Mouse (Mus musculus) CD4-positive, CD25-positive, alpha-beta regulatory T cell, adult 4 months (primary cell): ENCODE measurements around the gene Qtrt1. TPM values are rescaled to one million over a fixed set of nuclear protein-coding genes. Genes with fewer than 3 reads are reported as not detected.
A peak's percentile ranks its signal among the peaks of the same experiment; 100 is the strongest.

Experiments
- ATAC-seq: one replicate; pipeline ENCODE4 v1.8.0; 2017
- polyA plus RNA-seq, 2 experiments: library from polyadenylated mRNA; unstranded; fragments of 100-300 nt; shearing (Covaris generic); gene quantifications; one replicate each; pipeline ENCODE4 v1.2.1; 2017

Gene Qtrt1
- polyA plus RNA-seq: 10 to 100 TPM; 32.1 to 46.9 TPM

DNA sequence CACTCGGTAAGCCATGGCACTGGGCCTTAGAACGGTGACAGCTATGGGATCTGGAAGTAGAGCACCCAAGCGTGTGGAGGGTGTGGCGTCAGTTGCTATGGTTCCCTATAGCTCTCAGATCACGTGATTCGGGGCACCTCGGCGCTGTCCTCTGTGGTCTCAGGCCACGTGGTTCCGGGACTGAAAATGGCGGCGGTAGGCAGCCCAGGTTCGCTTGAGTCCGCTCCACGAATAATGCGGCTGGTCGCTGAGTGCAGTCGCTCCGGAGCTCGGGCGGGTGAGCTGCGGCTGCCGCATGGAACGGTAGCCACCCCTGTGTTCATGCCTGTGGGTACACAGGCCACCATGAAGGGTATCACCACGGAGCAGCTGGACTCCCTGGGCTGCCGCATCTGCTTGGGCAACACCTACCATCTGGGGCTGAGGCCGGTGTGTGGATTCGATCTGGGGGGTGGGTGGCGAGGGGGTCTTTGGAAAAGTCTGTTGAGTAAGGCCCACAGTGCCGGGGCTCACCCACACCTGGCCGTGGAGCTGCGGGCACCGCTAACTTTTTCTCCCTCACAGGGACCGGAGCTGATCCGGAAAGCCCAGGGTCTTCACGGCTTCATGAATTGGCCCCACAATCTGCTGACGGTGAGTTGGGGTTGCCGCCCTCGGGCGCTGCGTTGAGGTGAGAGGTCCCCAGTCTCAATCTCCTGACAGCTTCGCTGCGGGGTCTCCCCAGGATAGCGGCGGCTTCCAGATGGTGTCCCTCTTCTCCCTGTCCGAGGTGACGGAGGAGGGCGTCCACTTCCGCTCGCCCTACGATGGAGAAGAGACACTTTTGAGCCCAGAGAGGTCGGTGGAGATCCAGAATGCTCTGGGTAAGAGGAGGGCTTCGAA lies at the start of gene Qtrt1:
Gene Qtrt1, plus strand, starts transcription at position 169 of the 882 bp plus-strand sequence.
- peak; percentile 98 for ATAC-seq

DNA sequence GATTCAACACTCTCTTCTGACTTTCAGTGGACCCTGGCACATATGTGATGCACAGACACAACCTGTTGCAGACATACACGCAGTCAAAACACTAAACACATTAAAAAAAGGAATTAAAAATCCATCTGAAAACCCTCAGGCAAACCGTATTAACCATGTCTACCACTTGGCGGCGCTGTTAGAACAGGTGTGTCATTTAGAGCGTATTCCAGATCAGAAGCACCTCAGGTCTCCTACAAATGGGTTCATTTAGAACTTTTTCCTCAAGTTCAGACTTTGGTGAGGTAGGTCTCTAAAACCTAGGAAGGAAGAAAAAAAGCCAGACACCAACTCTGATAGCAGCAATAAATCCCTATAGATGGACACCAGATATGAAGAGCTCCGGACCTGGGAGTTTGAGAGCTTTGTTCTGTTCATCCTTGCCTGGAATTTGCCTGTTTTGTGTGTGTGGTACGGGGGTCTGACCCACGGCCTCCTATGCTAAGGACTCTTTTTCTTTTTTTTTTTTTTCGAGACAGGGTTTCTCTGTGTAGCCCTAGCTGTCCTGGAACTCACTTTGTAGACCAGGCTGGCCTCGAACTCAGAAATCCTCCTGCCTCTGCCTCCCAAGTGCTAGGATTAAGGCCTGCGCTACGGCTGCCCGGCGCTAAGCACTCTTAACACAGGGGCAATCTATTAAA lies 45.0 kb upstream of the Qtrt1 start:
- ATAC-seq: no peak

DNA sequence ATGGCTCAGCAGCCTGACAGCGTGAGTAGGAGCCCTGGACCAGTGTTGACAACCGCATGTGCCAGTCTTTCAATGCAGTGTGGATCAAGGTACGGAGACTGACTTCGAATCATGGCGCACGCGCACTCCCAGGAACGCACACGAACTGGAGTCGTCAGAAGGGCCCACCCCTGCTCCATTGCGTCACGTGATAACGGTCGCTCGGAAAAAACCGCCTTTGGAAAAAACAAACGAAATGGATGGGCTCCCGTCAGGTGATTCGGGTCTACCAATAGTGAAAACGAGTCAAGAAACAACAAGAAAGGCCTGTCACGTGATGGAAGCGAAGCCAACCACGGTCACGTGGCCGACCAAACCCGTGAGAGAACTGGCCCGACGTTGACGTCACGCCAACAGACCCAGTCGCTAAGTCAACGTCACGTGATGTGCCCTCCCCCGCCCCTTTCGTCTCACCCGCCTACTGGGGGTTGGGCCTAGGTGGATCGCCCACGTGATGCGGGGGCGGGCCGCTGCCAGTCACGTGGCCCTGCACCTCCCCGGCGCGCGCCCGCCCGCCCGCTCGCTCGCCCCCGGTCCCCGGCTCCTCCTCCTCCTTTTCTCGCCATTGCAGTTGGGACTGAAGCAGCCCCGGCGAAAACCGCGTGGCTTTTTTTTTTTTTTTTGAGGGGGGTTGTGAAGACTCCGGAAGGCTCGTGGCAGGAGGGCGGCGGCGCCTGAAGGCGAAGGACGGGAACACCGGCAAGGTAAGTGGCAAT lies 44.1 kb upstream of the Qtrt1 start, which contains the start of gene Ilf3:
Gene Ilf3, plus strand, starts transcription at position 515 of the 755 bp plus-strand sequence.
- ATAC-seq: peak; percentile 92

DNA sequence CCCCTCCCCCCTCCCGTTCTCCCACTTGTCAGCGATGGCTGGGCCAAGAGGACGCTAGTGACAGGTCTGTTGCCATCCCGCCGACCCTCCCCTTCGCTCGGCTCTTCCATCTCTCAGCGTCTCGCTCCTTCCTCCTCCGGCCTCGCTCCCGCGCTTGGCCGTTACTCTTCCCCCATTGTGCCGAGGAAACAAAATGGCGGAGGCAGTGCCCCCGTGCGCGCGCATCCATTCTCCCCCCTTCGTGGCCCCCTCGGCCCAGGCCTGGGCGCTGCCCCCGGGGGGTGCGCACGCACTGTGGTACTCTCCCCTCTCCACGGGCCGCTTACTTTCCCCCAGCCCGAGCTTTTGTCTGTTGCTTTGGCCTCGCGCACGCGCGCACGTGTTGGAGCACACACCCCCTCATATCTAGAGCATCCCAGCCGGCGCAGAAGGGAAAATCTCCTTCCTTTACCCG lies 43.5 kb upstream of the Qtrt1 start:
- ATAC-seq: peak; percentile 17

DNA sequence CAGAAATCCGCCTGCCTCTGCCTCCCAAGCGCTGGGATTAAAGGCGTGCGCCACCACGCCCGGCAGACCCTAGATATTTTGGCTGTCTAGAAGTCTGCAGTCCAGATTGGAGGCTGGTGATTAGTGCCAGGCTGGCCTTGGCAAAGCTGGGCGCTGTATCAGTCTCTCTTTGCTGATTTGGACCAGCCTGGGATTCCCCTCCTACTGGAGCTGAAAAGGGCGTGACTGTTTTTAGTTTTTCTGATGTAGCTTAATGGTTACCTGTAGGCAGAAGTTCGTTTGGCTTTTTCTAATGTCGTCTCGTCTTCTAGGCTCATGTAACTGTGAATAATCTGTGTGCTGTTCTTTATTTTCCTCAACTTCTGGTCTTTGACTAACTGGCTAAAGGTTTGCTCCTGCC lies 42.6 kb upstream of the Qtrt1 start:
- no peak for ATAC-seq

DNA sequence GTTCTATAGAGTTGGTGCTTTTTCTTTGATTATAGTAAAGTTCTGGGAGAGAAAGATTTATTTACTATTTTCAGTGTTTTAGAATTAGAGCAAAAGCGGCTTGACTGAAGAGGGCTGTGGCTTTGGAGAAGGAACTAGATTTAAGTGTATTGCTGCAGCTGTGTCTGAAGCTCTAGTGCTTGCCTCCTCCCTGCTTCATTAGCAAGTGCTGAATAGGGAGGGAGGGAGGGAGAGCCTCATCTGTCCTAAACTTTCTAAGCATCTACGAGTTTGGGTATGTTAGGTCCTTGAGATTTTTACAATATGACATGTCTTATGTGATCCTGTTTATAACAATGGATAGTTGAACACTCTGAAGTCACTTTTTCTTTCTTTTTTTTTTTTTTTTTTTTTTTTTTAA lies 40.8 kb upstream of the Qtrt1 start:
- no peak for ATAC-seq

DNA sequence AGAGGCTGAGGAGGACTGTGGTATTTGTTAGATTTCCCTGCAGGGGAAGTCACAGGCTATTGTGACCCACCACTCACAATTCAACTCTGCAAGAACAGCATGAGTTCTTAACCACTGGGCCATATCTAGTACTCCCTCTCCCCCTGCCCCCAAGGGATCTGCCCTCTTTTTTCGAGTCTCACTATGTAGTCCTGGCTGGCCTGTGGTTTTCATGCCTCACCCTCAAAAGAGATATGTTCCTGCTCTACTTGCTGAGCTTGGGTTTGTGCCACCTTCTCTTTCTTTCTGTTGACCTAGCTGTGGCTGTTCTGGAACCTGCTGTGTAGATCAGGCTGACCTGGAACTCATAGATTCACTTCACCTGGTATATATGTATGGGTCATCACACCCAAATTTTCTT lies 39.1 kb upstream of the Qtrt1 start:
- no peak for ATAC-seq

DNA sequence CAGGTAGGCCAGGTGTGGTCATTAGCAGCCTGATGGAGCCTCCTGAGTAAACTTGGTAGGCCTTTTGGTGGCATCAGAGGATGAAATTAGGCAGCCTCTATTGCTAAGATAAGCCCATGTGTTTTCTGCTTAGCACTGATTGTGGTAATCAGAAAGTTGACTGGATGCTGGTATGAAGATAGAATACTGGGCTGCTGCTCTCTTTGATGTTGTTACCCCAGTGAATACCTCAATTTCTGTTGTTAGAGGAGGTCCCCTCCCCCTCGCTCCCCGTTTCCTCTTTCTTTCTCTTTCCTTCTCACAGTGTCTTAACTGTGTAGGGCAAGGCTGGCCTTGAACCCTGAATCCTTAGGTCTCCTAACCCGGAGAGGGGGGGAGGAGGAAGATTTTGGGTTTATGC lies 32.4 kb upstream of the Qtrt1 start:
- ATAC-seq: peak; percentile 41

DNA sequence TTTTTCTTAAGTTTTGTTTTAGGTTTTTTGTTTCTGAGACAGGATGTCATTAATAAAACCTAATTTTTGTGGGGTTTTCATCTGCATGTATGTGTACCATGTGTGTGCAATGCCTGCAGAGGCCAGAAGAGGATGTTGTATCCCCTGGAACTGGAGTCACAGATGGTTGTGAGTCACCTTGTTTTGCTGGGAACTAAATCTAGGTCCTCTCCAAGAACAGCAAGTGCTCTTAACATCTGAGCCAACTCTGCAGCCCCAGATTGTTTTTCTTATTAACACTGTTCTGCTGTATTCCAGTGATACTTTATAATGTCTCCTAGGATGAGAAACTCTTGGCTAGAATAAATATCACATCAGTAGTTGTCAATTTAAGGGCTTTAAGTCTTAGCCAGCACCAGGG lies 30.8 kb upstream of the Qtrt1 start:
- no peak for ATAC-seq

DNA sequence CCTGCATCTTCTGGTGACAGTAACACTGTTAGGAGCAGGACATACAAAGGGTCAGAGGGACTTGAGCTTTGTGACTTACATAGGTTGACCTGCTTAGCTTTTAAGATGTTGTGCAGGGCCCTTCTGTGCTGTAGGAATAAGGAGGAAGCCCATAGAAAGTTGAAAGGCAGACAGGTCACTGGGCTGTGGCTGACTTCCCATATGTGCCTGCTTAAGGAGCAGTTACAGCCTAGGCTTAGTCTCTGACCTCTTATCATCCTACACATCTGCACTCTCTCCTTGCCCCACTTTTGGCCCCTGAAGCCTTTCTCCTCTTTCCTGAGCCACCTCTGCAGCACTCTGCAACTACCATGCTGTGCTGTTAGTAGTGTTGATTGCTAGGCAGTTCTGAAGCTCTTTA lies 27.7 kb upstream of the Qtrt1 start:
- no peak for ATAC-seq

DNA sequence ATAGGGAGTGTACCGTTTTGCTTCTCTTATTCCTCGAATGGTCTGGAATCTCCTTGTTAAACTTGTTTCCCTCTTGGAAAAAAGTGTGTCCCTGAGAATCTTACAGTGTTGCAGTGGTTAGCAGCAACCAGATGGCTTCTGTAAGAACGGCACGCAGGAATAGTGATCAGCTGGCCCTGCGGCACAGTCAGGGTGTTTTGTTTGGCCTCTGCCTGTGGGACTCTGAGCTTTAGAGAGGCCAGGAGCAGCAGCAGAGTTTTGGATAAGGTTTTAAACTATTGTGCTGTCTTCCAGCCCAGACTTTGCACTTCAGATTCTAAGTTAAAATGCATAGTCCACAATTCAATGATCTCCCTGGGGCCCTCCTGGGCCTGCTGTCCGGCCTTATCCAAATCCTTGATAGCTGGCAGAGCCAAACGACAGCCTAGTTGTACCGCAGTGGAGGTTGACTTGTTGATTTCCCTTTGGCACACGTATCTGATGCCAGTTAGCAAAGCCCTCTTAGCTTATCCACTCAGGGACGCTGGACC lies 18.9 kb upstream of the Qtrt1 start:
- no peak for ATAC-seq

DNA sequence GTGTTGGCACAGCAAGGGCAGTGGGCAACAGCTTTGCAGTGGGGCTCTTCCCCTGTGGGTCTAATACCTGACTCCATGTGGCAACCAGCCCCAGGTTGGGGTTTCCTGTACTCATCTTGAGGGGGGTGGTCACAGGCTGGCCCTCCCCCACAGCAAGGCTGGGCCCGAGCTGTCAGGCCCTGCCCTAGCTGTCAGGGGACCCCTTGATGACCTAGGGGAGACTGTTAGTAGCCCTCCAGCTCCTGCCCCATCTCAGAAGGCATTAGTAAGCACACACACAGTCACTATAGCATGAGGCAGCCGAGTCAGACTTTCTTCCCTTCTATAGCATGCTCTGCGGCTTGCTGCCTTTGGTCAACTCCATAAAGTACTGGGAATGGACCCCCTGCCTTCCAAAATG lies 15.9 kb upstream of the Qtrt1 start:
- ATAC-seq: no peak

DNA sequence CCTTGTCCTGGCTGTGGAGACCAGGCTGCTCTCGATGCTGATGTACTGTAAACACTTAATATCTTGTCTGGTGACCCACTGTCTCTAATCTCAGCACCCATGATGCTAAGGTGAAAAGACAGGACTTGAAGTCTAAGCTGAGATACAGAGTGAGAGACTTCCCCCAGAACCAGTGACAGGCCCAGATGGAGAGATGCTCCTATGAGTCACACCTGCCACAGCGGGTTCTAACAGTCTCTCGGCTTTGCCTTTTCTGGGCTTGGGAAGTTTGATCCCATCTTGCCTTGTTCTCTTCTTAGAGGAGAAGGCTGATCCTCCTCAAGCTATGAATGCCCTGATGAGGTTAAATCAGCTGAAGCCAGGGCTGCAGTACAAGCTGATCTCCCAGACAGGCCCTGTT lies 14.5 kb upstream of the Qtrt1 start:
- no peak for ATAC-seq

DNA sequence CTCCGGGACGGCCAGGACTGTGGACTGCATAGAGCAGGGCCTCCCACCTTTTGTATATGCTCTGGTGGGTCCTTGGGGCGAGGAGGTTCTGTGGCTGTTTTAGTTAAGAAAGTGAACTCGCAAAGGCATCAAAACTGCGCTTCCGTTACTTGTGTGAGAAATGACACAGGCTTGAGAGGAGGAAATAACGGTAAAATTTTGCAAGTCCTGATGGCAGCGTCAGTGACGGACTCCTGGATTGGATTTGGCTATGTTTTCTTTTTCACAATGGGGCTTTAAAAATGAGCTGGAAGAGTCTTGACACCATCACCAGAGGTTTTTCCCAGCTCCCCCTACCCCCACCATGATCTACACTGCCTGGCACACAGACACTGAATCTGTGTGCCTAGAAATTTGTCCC lies 10.6 kb upstream of the Qtrt1 start:
- ATAC-seq: no peak

DNA sequence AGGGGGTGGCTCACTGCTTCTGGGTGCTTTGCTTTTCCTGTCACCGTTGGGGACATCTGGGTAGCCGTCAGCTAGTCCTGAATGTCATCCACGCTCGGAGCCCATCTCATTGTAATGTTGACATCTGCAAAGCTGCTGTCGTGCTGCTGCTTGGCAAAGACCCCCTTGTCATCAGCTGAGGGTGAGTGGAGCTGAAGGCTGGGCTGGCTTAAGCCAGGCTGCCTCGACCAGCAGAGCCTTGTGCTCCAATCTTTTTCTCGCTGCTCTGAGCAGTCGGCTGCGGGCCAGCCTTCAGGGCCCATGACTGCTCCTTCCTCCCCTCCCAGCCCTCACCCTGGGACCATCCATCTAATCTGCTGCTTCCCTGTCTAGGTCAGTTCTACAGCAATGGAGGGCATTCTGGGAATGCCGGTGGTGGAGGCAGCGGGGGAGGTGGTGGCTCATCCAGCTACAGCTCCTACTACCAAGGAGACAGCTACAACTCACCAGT lies 8.8 kb upstream of the Qtrt1 start:
- ATAC-seq: no peak

DNA sequence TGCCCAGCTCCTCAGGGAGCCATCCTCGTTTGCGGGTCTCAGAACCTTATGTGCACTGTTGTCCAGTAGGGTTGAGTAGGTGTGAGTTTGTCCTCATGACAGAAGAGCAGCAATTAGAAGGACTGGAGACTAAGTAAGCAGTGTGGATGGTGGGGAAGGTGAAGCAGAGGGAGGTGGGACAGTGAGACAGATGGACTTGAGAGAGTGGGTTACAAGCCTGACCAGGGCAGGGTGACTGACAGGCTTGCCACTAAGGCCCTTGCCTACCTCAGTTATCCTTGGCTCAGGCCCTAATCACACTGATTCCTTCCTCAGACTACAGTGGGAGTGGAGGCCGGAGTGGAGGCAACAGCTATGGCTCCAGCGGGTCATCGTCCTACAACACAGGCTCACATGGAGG lies 7.9 kb upstream of the Qtrt1 start:
- no peak for ATAC-seq

DNA sequence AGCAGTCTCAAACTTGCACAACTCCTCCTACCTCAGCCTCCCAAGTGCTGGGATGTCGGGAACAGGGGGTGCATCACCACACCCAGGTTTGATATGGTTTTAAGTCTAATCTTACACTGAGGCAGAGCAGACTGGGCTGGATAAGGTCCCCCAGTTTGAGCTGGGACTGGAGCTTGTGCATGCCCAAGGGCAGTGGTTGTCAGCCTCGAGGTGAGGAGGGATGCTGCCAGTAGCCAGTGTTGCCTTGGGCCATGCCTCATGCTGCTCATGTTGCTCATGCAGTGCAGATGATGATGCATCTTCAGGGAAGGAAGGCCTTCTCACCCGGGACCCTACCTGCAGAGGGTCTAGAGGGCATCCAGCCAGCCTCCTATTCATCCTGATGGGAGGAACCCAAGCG lies 6.1 kb upstream of the Qtrt1 start:
- ATAC-seq: no peak

DNA sequence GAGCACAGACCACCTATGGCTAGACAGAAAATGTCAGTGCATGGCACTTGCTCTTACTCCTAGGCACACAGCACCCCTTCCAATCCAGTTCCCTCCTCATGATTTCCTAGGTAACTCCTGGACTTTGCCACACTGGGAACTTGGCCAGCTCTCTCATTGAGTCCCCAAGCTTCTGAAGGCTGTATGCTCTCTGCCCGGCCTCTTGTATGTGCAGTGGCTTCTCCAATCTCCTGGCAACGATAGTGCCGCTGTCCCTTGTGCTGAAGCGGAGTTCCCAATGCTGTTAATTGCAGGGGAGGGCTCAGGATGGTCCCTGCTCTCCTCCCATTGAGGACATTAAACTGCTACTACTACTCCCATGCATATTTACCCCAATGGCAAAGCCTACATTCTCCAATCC lies 3.7 kb upstream of the Qtrt1 start:
- ATAC-seq: no peak

DNA sequence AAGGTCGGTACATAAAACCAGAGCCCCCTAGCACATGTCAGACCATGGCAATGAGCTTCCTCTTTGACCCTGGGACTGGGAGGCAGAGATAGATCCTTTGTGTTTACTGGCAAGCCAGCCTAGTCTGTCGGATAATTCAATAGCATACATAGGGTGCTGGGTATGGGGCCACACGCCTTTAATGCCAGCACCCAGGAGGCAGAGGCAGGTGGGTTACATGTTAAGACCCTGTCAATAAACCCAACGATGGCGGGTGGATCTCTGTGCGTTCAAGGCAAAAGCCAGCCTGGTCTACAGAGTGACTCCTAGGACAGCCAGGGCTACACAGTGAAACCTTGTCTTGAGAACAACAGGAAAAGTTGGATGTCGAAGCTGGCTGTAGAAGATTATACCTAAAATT lies 3.0 kb upstream of the Qtrt1 start:
- ATAC-seq: no peak

DNA sequence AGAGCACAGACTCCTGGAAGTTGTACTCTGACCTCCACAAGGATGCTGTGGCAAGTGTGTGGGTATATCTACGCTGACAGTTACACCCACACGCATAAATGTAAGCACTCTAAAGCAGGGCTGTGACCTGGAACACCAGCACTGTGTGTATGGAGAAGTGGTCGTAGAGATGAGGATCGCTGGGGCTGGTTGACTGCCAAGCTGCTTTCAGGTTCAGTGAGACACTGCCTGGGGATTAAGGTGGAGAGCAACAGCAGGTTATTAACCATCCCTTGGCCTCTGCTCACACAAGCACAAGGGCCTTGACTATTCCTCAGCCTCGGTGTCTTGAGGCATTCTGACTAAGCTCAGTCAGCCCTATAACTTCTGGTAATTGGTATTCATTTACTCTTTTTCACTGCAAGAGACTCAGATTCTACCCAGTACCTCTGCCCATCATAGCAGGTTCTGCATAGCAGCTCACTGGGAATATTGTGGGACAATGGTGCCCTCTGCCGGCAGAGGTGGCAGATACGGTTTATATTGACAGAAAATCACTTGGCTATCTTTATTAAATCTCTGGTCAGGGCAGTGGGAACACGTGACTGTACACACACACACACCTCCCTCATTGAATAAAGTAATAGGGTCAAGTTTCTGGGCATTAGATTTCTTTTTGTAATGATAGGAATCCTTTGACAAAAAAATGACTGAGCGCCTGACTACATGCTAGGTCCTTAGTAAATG lies 1.9 kb upstream of the Qtrt1 start:
- ATAC-seq: peak; percentile 62

DNA sequence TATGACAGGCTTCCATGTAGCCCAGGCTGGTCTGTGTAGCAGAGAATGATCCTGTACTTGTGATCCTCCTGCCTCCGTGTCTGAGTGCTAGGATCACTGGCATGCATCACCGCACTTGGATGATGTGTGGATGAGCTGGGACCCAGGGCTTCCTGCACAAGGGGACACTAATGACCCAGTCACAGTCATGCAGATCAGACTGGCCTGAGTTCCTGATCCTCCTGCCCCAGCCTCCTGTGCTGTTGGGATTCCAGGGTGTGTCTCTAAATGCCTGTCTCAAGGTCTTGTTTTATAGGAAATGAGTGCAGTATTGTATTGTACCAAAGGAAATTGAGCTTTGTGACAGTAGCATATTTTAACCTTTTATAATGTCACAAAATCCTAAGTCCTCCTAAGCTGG lies 6.2 kb downstream of the Qtrt1 start:
- ATAC-seq: no peak

DNA sequence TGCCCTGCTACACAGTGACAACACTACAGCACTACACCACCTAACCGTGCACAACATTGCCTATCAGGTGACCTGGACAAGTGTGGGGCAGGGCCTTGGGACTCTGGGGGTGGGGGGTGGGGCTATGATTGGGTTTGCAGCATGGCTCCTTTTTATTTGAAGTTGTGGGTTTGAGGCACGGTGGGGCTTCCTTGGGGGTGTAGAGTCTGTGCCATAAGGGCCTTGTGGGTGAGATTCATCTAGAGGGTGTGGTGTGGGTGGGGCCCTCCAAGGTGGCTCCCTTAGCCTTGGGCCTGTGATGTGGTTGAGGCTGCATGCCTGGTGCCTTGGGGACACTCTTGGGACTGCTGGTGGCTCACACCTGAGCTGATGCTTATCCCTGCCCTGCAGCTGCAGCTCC lies 8.0 kb downstream of the Qtrt1 start:
- no peak for ATAC-seq
